Mouse (Mus musculus) forebrain, postnatal 0 days (tissue): ENCODE measurements at regions not wholly inside any gene's neighbourhood (a gene's known extent, or its start where the extent isn't known, plus 50 kb on each side); places are given as distances from the start of the nearest gene placed in this dataset.
A peak's percentile ranks its signal among the peaks of the same experiment; 100 is the strongest.

Experiments
- ATAC-seq: fragments of 200-750 bp; cut with Nextera tagmentation; 2 replicates; pipeline ENCODE4 v1.8.0; 2017; ENCODE audit warnings: mild to moderate bottlenecking, moderate library complexity
- DNase-seq: peaks from one replicate; pipeline ENCODE4 v3.0.0-alpha.2; 2015
- H3K27ac ChIP-seq: fragments of 300-500 bp; sonication (generic); 2 replicates; pipeline ENCODE4 v1.5.1; 2014; ENCODE audit warnings: low read depth, mild to moderate bottlenecking, antibody characterized with exemption, low read length, moderate library complexity, mixed read lengths
- H3K27me3 ChIP-seq: fragments of 300-500 bp; sonication (generic); 2 replicates; pipeline ENCODE4 v1.6.1; 2014; ENCODE audit warnings: mild to moderate bottlenecking, low read length, mixed read lengths; ENCODE audit not compliant: insufficient read depth
- H3K36me3 ChIP-seq: fragments of 300-500 bp; sonication (generic); 2 replicates; pipeline ENCODE4 v1.6.1; 2014; ENCODE audit warnings: mild to moderate bottlenecking, moderate library complexity; ENCODE audit not compliant: insufficient read depth
- H3K4me1 ChIP-seq: fragments of 300-500 bp; sonication (generic); 2 replicates; pipeline ENCODE4 v1.6.1; 2014; ENCODE audit warnings: antibody characterized with exemption; ENCODE audit not compliant: insufficient read depth
- H3K4me2 ChIP-seq: fragments of 300-500 bp; sonication (generic); 2 replicates; pipeline ENCODE4 v1.6.1; 2014; ENCODE audit warnings: low read depth, mild to moderate bottlenecking, moderate library complexity
- H3K4me3 ChIP-seq: fragments of 300-500 bp; sonication (generic); 2 replicates; pipeline ENCODE4 v1.5.1; 2014; ENCODE audit warnings: low read depth, low read length, mixed read lengths
- H3K9ac ChIP-seq: fragments of 300-500 bp; sonication (generic); 2 replicates; pipeline ENCODE4 v1.6.1; 2014; ENCODE audit warnings: mild to moderate bottlenecking
- H3K9me3 ChIP-seq: fragments of 300-500 bp; sonication (generic); 2 replicates; pipeline ENCODE4 v1.6.1; 2016; ENCODE audit warnings: low read length
- CTCF ChIP-seq: sonication (generic); IDR thresholded peaks from 2 replicates; pipeline ENCODE4 v1.5.1; 2016; ENCODE audit warnings: antibody characterized with exemption, control low read depth, low read depth
- WGBS: fragments of 180-500 bp; shearing (Covaris S2); extraction: QIAGEN DNeasy Blood & Tissue Kit; methylation state at CpG from one replicate; pipeline ENCODE4 v1.1.7; 2014; 5-methylcytosine and 5-hydroxymethylcytosine counted together

- H3K9ac ChIP-seq, result no peak overlapping the region
- DNase-seq (no peak), ATAC-seq (peak; percentile 51)
- 72% methylated on average over 3 of the region's 3 CpGs for WGBS
- no peak overlapping the region for H3K27ac ChIP-seq
- H3K9me3 ChIP-seq, result no peaks in the 10 kb centered on the region
- no peaks in the 10 kb centered on the region for H3K4me1 ChIP-seq
- no peak overlapping the region for H3K4me3 ChIP-seq
- H3K36me3 ChIP-seq, result no peaks in the 10 kb centered on the region
- TF ChIP-seq CTCF, result no peak
- H3K27me3 ChIP-seq, result no peaks in the 10 kb centered on the region
- no peak overlapping the region for H3K4me2 ChIP-seq
Observed at GRCm38 (mm10) chr1:125307223-125307622, 128.3 kb downstream of the Actr3 start.

- 75% methylated on average over 5 of the region's 5 CpGs for WGBS
- H3K4me2 ChIP-seq, result no peak overlapping the region
- no peak for TF ChIP-seq CTCF
Observed at GRCm38 (mm10) chr1:125298520-125299090, 136.9 kb downstream of the Actr3 start.

GRCm38 (mm10) chr1:125295646-125296045, 139.9 kb downstream of the Actr3 start:
- no peaks in the 10 kb centered on the region for H3K4me1 ChIP-seq
- no peak overlapping the region for H3K9ac ChIP-seq
- no peaks in the 10 kb centered on the region for H3K9me3 ChIP-seq
- H3K36me3 ChIP-seq, result no peaks in the 10 kb centered on the region
- ATAC-seq (no peak), DNase-seq (no peak)
- 83% methylated on average over 3 of the region's 3 CpGs for WGBS
- H3K27ac ChIP-seq, result no peak overlapping the region
- no peak overlapping the region for H3K4me2 ChIP-seq
- no peak overlapping the region for H3K4me3 ChIP-seq
- TF ChIP-seq CTCF, result no peak
- no peaks in the 10 kb centered on the region for H3K27me3 ChIP-seq

More at GRCm38 (mm10) chr1:125298520-125299090, 136.9 kb downstream of the Actr3 start:
- H3K27ac ChIP-seq, result no peak overlapping the region
- no peaks in the 10 kb centered on the region for H3K4me1 ChIP-seq
- no peak overlapping the region for H3K4me3 ChIP-seq
- H3K9me3 ChIP-seq, result no peaks in the 10 kb centered on the region
- no peak overlapping the region for H3K9ac ChIP-seq
- H3K36me3 ChIP-seq, result no peaks in the 10 kb centered on the region
- no peak for DNase-seq
- ATAC-seq, result no peak
- H3K27me3 ChIP-seq, result no peaks in the 10 kb centered on the region

- Histone ChIP-seq H3K4me2 (no peak overlapping the region), H3K36me3 (no peaks in the 10 kb centered on the region), H3K27ac (no peak overlapping the region), H3K9me3 (no peaks in the 10 kb centered on the region), H3K27me3 (no peaks in the 10 kb centered on the region), H3K4me3 (no peak overlapping the region), H3K4me1 (no peaks in the 10 kb centered on the region), H3K9ac (no peak overlapping the region)
- DNase-seq (no peak), ATAC-seq (peak; percentile 55)
- WGBS, result 81% methylated on average over 12 of the region's 12 CpGs
- no peak for TF ChIP-seq CTCF
Observed at GRCm38 (mm10) chr1:125290320-125291021, 145.1 kb downstream of the Actr3 start.

GRCm38 (mm10) chr1:125286347-125286746, 149.2 kb downstream of the Actr3 start:
- Histone ChIP-seq H3K4me2 (no peak overlapping the region), H3K36me3 (no peaks in the 10 kb centered on the region), H3K27me3 (no peaks in the 10 kb centered on the region), H3K4me3 (no peak overlapping the region), H3K9me3 (no peaks in the 10 kb centered on the region), H3K9ac (no peak overlapping the region), H3K4me1 (no peaks in the 10 kb centered on the region), H3K27ac (no peak overlapping the region)
- DNase-seq (no peak), ATAC-seq (no peak)
- no peak for TF ChIP-seq CTCF
- WGBS, result 75% methylated on average over 2 of the region's 2 CpGs

- TF ChIP-seq CTCF, result no peak
- Histone ChIP-seq H3K4me1 (no peaks in the 10 kb centered on the region), H3K9ac (no peak overlapping the region), H3K9me3 (no peaks in the 10 kb centered on the region), H3K36me3 (no peaks in the 10 kb centered on the region), H3K4me2 (no peak overlapping the region), H3K27me3 (no peaks in the 10 kb centered on the region), H3K4me3 (no peak overlapping the region), H3K27ac (no peak overlapping the region)
- 88% methylated on average over 2 of the region's 2 CpGs for WGBS
- DNase-seq (no peak), ATAC-seq (no peak)
Observed at GRCm38 (mm10) chr1:125284693-125285092, 150.8 kb downstream of the Actr3 start.

- no peaks in the 10 kb centered on the region for H3K36me3 ChIP-seq
- no peak overlapping the region for H3K4me3 ChIP-seq
- H3K9me3 ChIP-seq, result no peaks in the 10 kb centered on the region
- ATAC-seq (peak; percentile 63), DNase-seq (no peak)
- no peak overlapping the region for H3K9ac ChIP-seq
- no peaks in the 10 kb centered on the region for H3K27me3 ChIP-seq
- no peak overlapping the region for H3K27ac ChIP-seq
- H3K4me1 ChIP-seq, result no peaks in the 10 kb centered on the region
- 47% methylated on average over 2 of the region's 2 CpGs for WGBS
- no peak overlapping the region for H3K4me2 ChIP-seq
- no peak for TF ChIP-seq CTCF
Observed at GRCm38 (mm10) chr1:125273752-125274151, 161.8 kb downstream of the Actr3 start.
